In the genomic region with DNA sequence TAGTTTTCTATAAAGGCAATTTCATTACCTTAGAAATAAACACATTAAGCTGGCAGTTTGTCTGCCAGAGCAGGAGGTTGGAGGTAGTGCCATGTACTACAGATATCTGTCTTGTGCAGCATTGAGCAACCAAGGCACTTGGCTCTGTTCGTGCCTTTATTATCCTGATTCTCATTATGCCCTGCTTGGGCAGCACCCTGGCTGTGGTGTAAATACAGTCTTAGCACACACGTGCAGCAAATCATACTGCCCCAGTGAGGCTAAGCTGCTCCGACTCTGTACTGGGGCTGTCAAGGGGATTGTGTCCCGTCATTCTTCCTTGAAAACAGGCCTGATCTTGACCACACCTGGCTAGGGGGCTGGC, we compare ENCODE assay signal across 20 mouse cellular contexts. TPM values are rescaled to one million over a fixed set of nuclear protein-coding genes. Genes with fewer than 3 reads are reported as not detected.
DNase-seq lines count a peak whose midpoint lies in the region; ATAC-seq and TF ChIP-seq lines count a peak whose summit lies in the region.
"Had no signal": no experiment of that assay in that cellular context is flagged by ENCODE, and none has a peak within 500 bp of the region (broad histone marks: within the 10 kb centered on the region; RNA-seq: fewer than 3 reads in every experiment).

No protein-coding gene starts in this region.

- H3K4me2 ChIP-seq in liver, embryonic 11.5 days: no peak overlapping the region
- H3K4me2 ChIP-seq in forebrain, postnatal 0 days (ENCODE audit: low read depth): no peak overlapping the region
- no peak overlapping the region for H3K4me2 ChIP-seq in hindbrain, embryonic 16.5 days (ENCODE audit: low read length)
- 0 out of 2 replicates have a peak overlapping the region, but pooled peaks have one; percentile 14 for H3K4me2 ChIP-seq in neural tube, embryonic 13.5 days
- H3K4me2 ChIP-seq: embryonic facial prominence, embryonic 13.5 days had no signal

- no peak for ATAC-seq in liver, embryonic 11.5 days (replicated peaks; ENCODE audit: low FRiP score)
- no peak for ATAC-seq in forebrain, postnatal 0 days
- ATAC-seq in hindbrain, embryonic 16.5 days: peak; percentile 55
- peak; percentile 88 for ATAC-seq in neural tube, embryonic 13.5 days (ENCODE audit: low read depth)

- H3K79me2 ChIP-seq in liver, adult 2 months (ENCODE audit: control insufficient read depth, insufficient read depth, low read length): no peaks in the 10 kb centered on the region

- H3K4me1 ChIP-seq in liver, adult 2 months (ENCODE audit: control insufficient read depth, insufficient read depth, low read length): peaks cover 12% of the 10 kb centered on the region
- no peaks in the 10 kb centered on the region for H3K4me1 ChIP-seq in liver, embryonic 11.5 days (replicated peaks; ENCODE audit: control insufficient read depth, insufficient read depth, low read length)
- H3K4me1 ChIP-seq in forebrain, postnatal 0 days (ENCODE audit: insufficient read depth): no peaks in the 10 kb centered on the region
- H3K4me1 ChIP-seq in hindbrain, embryonic 16.5 days (ENCODE audit: control insufficient read depth, insufficient read depth, low read depth, low read length): peaks cover 6% of the 10 kb centered on the region
- H3K4me1 ChIP-seq in neural tube, embryonic 13.5 days (replicated peaks): peaks cover 39% of the 10 kb centered on the region
- H3K4me1 ChIP-seq: embryonic facial prominence, embryonic 13.5 days; heart, embryonic 10.5 days; megakaryocyte, embryonic 14.5 days had no signal

- H3K9me3 ChIP-seq in liver, embryonic 11.5 days (ENCODE audit: control insufficient read depth, low read length): no peaks in the 10 kb centered on the region
- no peaks in the 10 kb centered on the region for H3K9me3 ChIP-seq in forebrain, postnatal 0 days (ENCODE audit: low read length)
- no peaks in the 10 kb centered on the region for H3K9me3 ChIP-seq in hindbrain, embryonic 16.5 days (ENCODE audit: control insufficient read depth, low read length)
- H3K9me3 ChIP-seq in neural tube, embryonic 13.5 days: no peaks in the 10 kb centered on the region
- H3K9me3 ChIP-seq: embryonic facial prominence, embryonic 13.5 days; heart, embryonic 10.5 days had no signal

- H3K27ac ChIP-seq in liver, adult 2 months (replicated peaks; ENCODE audit: insufficient read depth, low read depth, low read length): no peak overlapping the region
- no peak overlapping the region for H3K27ac ChIP-seq in liver, embryonic 11.5 days (ENCODE audit: low read depth, low read length)
- H3K27ac ChIP-seq in forebrain, postnatal 0 days (ENCODE audit: low read depth, low read length): no peak overlapping the region
- H3K27ac ChIP-seq in hindbrain, embryonic 16.5 days (ENCODE audit: low read depth, low read length): 0 out of 2 replicates have a peak overlapping the region, but pooled peaks have one; percentile 5
- peak overlapping the region; percentile 87 for H3K27ac ChIP-seq in neural tube, embryonic 13.5 days (replicated peaks)
- H3K27ac ChIP-seq: embryonic facial prominence, embryonic 13.5 days; heart, embryonic 10.5 days had no signal

- H3K4me3 ChIP-seq in liver, adult 2 months (ENCODE audit: insufficient read depth, low read depth, low read length): no peak overlapping the region
- H3K4me3 ChIP-seq in liver, embryonic 11.5 days (ENCODE audit: low read depth, low read length): no peak overlapping the region
- H3K4me3 ChIP-seq in forebrain, postnatal 0 days (ENCODE audit: low read depth, low read length): no peak overlapping the region
- H3K4me3 ChIP-seq in hindbrain, embryonic 16.5 days (ENCODE audit: low read length): no peak overlapping the region
- no peak overlapping the region for H3K4me3 ChIP-seq in neural tube, embryonic 13.5 days
- H3K4me3 ChIP-seq: embryonic facial prominence, embryonic 13.5 days; heart, embryonic 10.5 days; megakaryocyte, embryonic 14.5 days; myocyte had no signal

- no peaks in the 10 kb centered on the region for H3K27me3 ChIP-seq in liver, adult 2 months (ENCODE audit: control insufficient read depth, insufficient read depth, low read length)
- no peaks in the 10 kb centered on the region for H3K27me3 ChIP-seq in liver, embryonic 11.5 days (replicated peaks; ENCODE audit: control insufficient read depth, insufficient read depth, low read length)
- H3K27me3 ChIP-seq in forebrain, postnatal 0 days (ENCODE audit: insufficient read depth, low read length): no peaks in the 10 kb centered on the region
- H3K27me3 ChIP-seq in hindbrain, embryonic 16.5 days (replicated peaks; ENCODE audit: control insufficient read depth, insufficient read depth, low read length): no peaks in the 10 kb centered on the region
- H3K27me3 ChIP-seq in neural tube, embryonic 13.5 days: no peaks in the 10 kb centered on the region
- H3K27me3 ChIP-seq: embryonic facial prominence, embryonic 13.5 days; megakaryocyte, embryonic 14.5 days had no signal

- WGBS in liver, adult 2 months: 74% methylated on average over 4 of the region's 4 CpGs
- 76% methylated on average over 4 of the region's 4 CpGs for WGBS in liver, embryonic 11.5 days
- WGBS in forebrain, postnatal 0 days: 25% methylated on average over 4 of the region's 4 CpGs
- 37% methylated on average over 4 of the region's 4 CpGs for WGBS in hindbrain, embryonic 16.5 days
- WGBS in neural tube, embryonic 13.5 days: 28% methylated on average over 4 of the region's 4 CpGs

- H3K36me3 ChIP-seq in liver, adult 2 months (ENCODE audit: control insufficient read depth, insufficient read depth, low read length): no peaks in the 10 kb centered on the region
- H3K36me3 ChIP-seq in liver, embryonic 11.5 days (ENCODE audit: control insufficient read depth, insufficient read depth, low read length): no peaks in the 10 kb centered on the region
- H3K36me3 ChIP-seq in forebrain, postnatal 0 days (ENCODE audit: insufficient read depth): peaks cover 9% of the 10 kb centered on the region; the same call in 1 of the 2 replicates
- H3K36me3 ChIP-seq in hindbrain, embryonic 16.5 days (ENCODE audit: control insufficient read depth, insufficient read depth, low read length): 0 out of 2 replicates have a peak, but pooled peaks cover 2% of the 10 kb centered on the region
- H3K36me3 ChIP-seq in neural tube, embryonic 13.5 days: peaks cover 19% of the 10 kb centered on the region
- H3K36me3 ChIP-seq: embryonic facial prominence, embryonic 13.5 days; heart, embryonic 10.5 days had no signal

- H3K9ac ChIP-seq in liver, adult 2 months (ENCODE audit: low read depth, low read length): no peak overlapping the region
- no peak overlapping the region for H3K9ac ChIP-seq in liver, embryonic 11.5 days (ENCODE audit: low read depth, low read length)
- H3K9ac ChIP-seq in forebrain, postnatal 0 days: no peak overlapping the region
- H3K9ac ChIP-seq in hindbrain, embryonic 16.5 days (ENCODE audit: low read depth, low read length): no peak overlapping the region
- H3K9ac ChIP-seq in neural tube, embryonic 13.5 days: no peak overlapping the region
- H3K9ac ChIP-seq: embryonic facial prominence, embryonic 13.5 days had no signal

- no peak for TF ChIP-seq POLR2A in liver, adult 2 months (IDR thresholded peaks at IDR 0.05; ENCODE audit: extremely low read depth, insufficient read depth, low read length)

- no peak for TF ChIP-seq CTCF in liver, adult 2 months (IDR thresholded peaks at IDR 0.05; ENCODE audit: low read depth, low read length)
- no peak for TF ChIP-seq CTCF in forebrain, postnatal 0 days (IDR thresholded peaks at IDR 0.05; ENCODE audit: low read depth)

- peak; percentile 57 for DNase-seq in liver, adult 2 months (ENCODE audit: extremely low read depth, low read depth, low spot score)
- DNase-seq in liver, embryonic 11.5 days (ENCODE audit: low spot score): no peak
- DNase-seq in forebrain, postnatal 0 days: peak; percentile 7
- no peak for DNase-seq in natural killer cell, adult 2 months (ENCODE audit: low spot score in 2 of 2)
- no peak for DNase-seq in kidney, postnatal 10 days
- DNase-seq: cerebellum, postnatal 10 days; kidney, adult 18-20 months; kidney, postnatal 14 days; left cerebral cortex, postnatal 4 days; liver; lung, adult 18-20 months; thymus, postnatal 25 days had no signal

RNA-seq across cellular contexts. Expression of gene Kcnk10, which starts 57.6 kb away (rescaled TPM):
- 1.1 and 1.2 TPM in 2 replicates for total RNA-seq in liver, adult 2 months (2014; rRNA removed)
- polyA plus RNA-seq in liver, adult 2 months (2012; rRNA removed): 0.49 and 0.65 TPM in 2 replicates
- polyA plus RNA-seq in liver, embryonic 11.5 days (2014; fragmentation: Nextera tagmentation; extraction: Ambion mirVana): 0.26 TPM in 1 of 2 replicates, not detected in the other
- 59.7 and 60.9 TPM in 2 replicates for total RNA-seq in forebrain, postnatal 0 days (2014; rRNA removed)
- 30.2 and 40.9 TPM in 2 replicates for polyA plus RNA-seq in forebrain, postnatal 0 days (2015; fragmentation: Nextera tagmentation; extraction: Ambion mirVana)
- polyA plus RNA-seq in hindbrain, embryonic 16.5 days (2015; fragmentation: Nextera tagmentation; extraction: Ambion mirVana): 33.9 and 35.0 TPM in 2 replicates
- 27.2 and 30.3 TPM in 2 replicates for polyA plus RNA-seq in neural tube, embryonic 13.5 days (2015; fragmentation: Nextera tagmentation; extraction: Ambion mirVana)
- polyA plus RNA-seq: C2C12; heart, postnatal 0 days; myocyte had no signal

Comparison
In these comparisons a context has a peak if more than half of its experiments do, and no peak if none do; other contexts are left out.
1. DNase-seq: peak in liver, adult 2 months (single experiment) and forebrain, postnatal 0 days (single experiment); none in liver, embryonic 11.5 days (single experiment), natural killer cell, adult 2 months (0 of 2) and kidney, postnatal 10 days (single experiment).
2. H3K27ac ChIP-seq: peak in hindbrain, embryonic 16.5 days (single experiment) and neural tube, embryonic 13.5 days (single experiment); none in liver, adult 2 months (single experiment), liver, embryonic 11.5 days (single experiment) and forebrain, postnatal 0 days (single experiment).
3. ATAC-seq: peak in hindbrain, embryonic 16.5 days (single experiment) and neural tube, embryonic 13.5 days (single experiment); none in liver, embryonic 11.5 days (single experiment) and forebrain, postnatal 0 days (single experiment).
4. RNA of gene Kcnk10, which starts 57.6 kb away (polyA plus RNA-seq): 30.2 to 40.9 TPM in forebrain, postnatal 0 days, 33.9 to 35.0 TPM in hindbrain, embryonic 16.5 days and 27.2 to 30.3 TPM in neural tube, embryonic 13.5 days; 0.49 to 0.65 TPM in liver, adult 2 months and 0.26 TPM in liver, embryonic 11.5 days; every median in the first group is over 10 times any median in the second.